Mouse (Mus musculus): Measurements from ENCODE around the gene Fam163a. TPM values are rescaled to one million over a fixed set of nuclear protein-coding genes. Genes with fewer than 3 reads are reported as not detected.
A peak's percentile ranks its signal among the peaks of the same experiment; 100 is the strongest.
"Not testable (repeated sequence)": the region's sequence is repeated elsewhere in the genome, so short reads cannot be mapped to it uniquely, and the experiment has no call there.

Gene Fam163a
- 0.33 and 0.34 TPM in 2 replicates for polyA plus RNA-seq (2016; fragmentation: Nextera tagmentation; extraction: Ambion mirVana)

DNA sequence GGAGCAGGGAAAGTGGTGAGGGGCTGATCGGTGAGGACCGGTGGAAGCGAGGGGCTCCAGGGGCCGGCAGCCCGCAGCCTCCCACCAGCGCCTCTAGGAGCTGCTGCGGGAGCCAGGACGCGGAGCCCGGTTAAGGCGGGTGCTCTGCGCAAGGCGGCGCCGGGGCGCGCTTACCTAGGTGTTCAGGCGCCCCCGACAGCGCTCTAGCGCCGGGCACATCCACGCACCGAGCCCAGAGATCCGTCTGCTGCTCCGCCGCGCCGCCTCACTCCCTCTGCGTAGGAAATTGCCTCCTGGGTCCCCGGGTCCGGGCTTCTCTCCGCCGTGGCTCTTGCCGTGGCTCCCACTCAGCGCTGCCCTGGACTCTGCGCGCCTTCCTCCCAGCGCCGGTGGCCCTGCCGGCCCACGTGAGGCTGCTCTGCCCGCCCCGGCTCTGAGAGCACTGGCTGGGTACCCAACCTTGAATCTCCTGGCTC, at the start of gene Fam163a:
TSS of gene Fam163a (minus strand) at position 371 of the 476 bp plus-strand sequence.
- Histone ChIP-seq H3K27ac (peak within 1 kb of the TSS; percentile 73), H3K9me3 (replicated peaks) (no peaks in the 10 kb centered on the region), H3K4me1 (peaks cover 16% of the 10 kb centered on the region), H3K36me3 (no peaks in the 10 kb centered on the region), H3K27me3 (ENCODE audit: low read depth, poor library complexity, severe bottlenecking) (peaks cover 74% of the 10 kb centered on the region), H3K4me3 (peak within 1 kb of the TSS; percentile 58)
- WGBS = under 1% methylated on average over 44 of the region's 44 CpGs
- peak; percentile 67 for DNase-seq (ENCODE audit: low spot score)

DNA sequence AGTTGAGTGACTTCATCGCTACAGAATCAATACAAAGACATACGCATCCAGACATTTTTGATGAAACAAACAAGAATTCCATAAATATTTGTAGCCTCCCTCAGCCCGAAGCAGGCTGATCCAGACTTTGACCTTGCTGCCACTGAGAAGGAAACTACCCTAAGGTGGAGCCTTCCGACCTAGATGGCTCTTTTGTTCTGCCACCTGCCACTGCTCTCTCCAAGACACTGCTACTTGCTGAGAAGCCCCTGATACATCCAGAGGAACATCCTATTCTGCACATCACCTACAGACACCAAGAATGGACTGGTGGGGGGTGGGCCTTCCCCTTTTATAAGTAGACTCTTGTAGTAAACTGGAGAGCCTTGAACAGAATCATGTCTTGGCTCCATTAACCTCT, 46.3 kb upstream of the Fam163a start:
- not testable (repeated sequence) for H3K27ac ChIP-seq; H3K4me1 ChIP-seq; H3K27me3 ChIP-seq (ENCODE audit: low read depth, poor library complexity, severe bottlenecking); H3K9me3 ChIP-seq (replicated peaks); H3K36me3 ChIP-seq; H3K4me3 ChIP-seq; DNase-seq (ENCODE audit: low spot score)
- 89% methylated on average over 4 of the region's 4 CpGs for WGBS

DNA sequence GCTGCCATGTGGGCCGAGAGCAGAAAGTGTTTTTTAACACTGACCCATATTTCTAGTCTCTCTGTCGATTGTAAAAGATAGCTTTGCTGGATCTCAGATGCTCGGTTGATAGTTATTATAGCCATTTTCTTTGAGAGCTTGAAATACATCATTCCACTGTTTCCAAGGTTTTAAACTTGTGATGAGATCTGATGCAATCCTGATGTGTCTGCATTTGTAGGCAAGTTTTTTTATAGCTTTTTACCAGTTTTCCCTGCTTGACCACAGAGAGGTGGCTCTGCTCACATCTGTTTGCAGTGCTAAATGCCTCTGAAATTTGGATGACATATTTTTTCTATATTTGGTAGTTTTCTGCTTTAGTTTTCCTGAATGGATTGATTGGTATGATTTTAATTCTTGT, 43.1 kb upstream of the Fam163a start:
- no peaks in the 10 kb centered on the region for H3K9me3 ChIP-seq (replicated peaks)
- no peaks in the 10 kb centered on the region for H3K27me3 ChIP-seq (ENCODE audit: low read depth, poor library complexity, severe bottlenecking)
- WGBS = 64% methylated on average over 3 of the region's 3 CpGs

DNA sequence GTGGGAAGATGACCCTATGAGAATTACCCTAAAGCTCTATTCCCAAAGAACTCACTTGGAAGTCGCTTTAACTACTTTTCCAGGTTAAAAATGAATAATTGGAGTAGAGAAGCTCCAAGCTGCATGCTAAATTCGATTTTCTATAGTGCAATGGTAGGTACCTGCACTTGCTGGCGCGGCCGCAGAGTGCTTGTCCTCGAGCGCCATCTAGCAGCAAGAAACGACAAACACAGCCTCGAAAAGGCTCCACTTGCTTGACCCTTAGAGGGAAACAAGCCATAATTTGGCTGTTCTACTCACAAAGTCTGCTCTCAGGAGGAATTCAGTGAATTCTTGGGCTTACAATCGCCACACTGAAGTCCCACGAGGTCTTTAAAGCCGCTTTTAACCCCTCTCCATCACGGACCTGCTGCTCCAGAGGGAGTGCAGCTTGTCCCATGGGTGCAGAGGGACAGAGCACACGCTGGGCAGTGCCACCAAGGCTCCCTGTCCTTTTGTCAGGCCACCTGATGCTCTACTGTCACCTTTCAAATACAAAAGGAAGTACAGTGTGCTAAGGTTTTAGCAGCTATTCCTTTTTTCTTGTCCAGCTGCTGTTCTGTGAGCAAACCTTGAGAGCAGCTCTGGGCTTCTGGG, 37.0 kb upstream of the Fam163a start:
- peak; percentile 75 for DNase-seq (ENCODE audit: low spot score)
- H3K4me3 ChIP-seq = no peak overlapping the region
- H3K27ac ChIP-seq = no peak overlapping the region
- H3K9me3 ChIP-seq (replicated peaks) = no peaks in the 10 kb centered on the region
- no peaks in the 10 kb centered on the region for H3K36me3 ChIP-seq
- 0 out of 2 replicates have a peak, but pooled peaks cover 4% of the 10 kb centered on the region for H3K27me3 ChIP-seq (ENCODE audit: low read depth, poor library complexity, severe bottlenecking)
- no peaks in the 10 kb centered on the region for H3K4me1 ChIP-seq
- WGBS = 8% methylated on average over 14 of the region's 14 CpGs

More for the DNA sequence above, 43.1 kb upstream of the Fam163a start:
- no peaks in the 10 kb centered on the region for H3K4me1 ChIP-seq
- no peak overlapping the region for H3K4me3 ChIP-seq
- no peak overlapping the region for H3K27ac ChIP-seq
- no peak for DNase-seq (ENCODE audit: low spot score)
- no peaks in the 10 kb centered on the region for H3K36me3 ChIP-seq

DNA sequence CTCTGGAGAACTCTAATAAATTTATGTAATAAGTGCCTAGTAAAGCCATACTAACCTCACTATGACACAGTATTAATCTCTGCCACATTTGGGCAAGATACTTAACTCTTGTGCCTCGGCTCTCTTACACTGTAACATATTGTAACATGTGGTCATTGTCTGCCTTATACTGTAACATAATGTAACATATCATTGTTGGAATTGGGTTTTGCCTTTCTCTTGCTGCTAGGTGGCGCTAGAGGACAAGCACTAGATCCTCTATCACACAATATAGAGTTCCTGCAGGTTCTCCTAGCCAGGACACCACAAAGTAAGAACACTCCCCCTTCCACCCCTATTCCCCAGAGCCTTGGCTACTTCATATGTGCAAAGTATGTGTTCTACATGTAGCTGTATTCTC, 36.2 kb upstream of the Fam163a start:
- Histone ChIP-seq H3K9me3 (replicated peaks) (no peaks in the 10 kb centered on the region), H3K27ac (no peak overlapping the region), H3K4me1 (no peaks in the 10 kb centered on the region), H3K36me3 (no peaks in the 10 kb centered on the region), H3K4me3 (no peak overlapping the region), H3K27me3 (ENCODE audit: low read depth, poor library complexity, severe bottlenecking) (0 out of 2 replicates have a peak, but pooled peaks cover 4% of the 10 kb centered on the region)
- WGBS = 39% methylated on average over 2 of the region's 2 CpGs
- DNase-seq (ENCODE audit: low spot score) = no peak

DNA sequence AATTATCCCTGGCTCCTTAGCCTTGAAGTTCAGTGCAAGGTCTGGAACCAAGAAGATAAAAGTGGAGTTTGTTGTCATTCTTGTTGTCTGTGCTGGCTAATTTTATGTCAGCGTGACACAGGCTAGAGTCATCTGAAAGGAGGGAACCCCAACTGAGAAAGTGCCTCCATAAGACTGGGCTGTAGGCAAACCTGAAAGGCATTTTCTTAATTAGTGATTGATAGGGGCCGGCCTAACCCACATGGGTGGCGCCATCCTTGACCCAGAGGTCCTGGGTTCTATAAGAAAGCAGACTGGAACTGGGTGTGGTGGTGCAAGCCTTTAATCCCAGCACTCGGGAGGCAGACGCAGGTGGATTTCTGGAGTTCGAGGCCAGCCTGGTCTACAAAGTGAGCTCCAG, 26.3 kb upstream of the Fam163a start:
- no peak overlapping the region for H3K27ac ChIP-seq

DNA sequence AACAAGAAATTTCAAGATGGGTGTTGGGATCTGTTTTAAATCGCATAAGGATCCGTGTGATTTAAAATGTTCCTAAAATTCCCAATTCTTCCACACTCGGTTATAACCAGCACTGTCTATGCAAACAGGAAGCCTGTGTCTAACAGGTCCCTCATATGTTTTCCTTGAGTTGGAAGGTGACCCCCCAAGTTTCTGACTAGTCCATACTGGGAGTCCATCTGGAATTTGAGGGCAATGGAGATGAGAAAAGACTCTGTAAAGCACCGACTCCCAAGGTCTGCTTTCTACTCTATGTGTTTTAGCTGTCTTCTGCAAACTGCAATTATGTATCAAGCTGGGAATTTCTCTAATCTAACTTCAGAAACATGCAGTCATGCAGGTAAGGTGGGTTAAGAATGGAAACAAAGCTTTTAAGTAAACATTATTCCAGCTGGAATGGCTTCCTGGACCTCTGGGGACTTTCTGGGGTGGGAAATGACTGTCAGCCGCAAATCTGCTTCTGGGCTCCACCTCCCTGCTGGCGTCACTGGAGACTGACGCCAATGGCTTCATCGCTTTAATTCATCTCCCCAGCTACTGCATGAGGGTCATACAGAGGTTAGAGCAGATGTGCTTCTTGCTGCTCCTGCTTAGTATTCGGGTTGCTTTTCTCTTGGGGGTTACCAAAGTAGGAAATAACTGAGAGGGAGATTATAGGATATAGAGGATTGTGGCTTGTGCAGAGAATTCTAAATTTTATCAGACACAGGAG, 25.7 kb upstream of the Fam163a start:
- no peak overlapping the region for H3K4me3 ChIP-seq
- DNase-seq (ENCODE audit: low spot score) = no peak

More for the DNA sequence above, 26.3 kb upstream of the Fam163a start:
- no peak for DNase-seq (ENCODE audit: low spot score)
- WGBS = 78% methylated on average over 6 of the region's 6 CpGs
- H3K27me3 ChIP-seq (ENCODE audit: low read depth, poor library complexity, severe bottlenecking) = no peaks in the 10 kb centered on the region
- H3K4me3 ChIP-seq = no peak overlapping the region
- no peaks in the 10 kb centered on the region for H3K36me3 ChIP-seq
- H3K9me3 ChIP-seq (replicated peaks) = no peaks in the 10 kb centered on the region
- peaks cover 21% of the 10 kb centered on the region for H3K4me1 ChIP-seq

DNA sequence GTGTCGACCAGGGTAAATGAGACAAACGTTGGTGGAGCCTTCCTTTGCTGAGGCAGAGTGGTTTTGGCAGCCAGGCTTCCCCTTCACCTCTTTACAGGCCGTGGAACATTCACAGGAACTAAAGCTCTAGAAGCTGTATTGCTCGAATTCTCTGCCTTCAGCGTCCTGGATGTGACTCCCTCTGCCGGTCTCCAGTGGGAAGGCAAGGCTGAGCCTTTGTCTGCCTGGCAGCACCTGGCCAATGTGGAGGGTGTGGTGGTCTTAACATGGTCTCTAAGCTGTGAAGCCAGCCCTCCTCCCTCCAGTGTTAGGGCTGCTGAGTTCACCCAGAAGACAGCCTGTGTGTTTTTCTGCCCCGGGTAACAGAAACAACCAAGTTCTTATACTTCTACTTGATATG, 24.6 kb upstream of the Fam163a start:
- Histone ChIP-seq H3K27ac (peak overlapping the region; percentile 53; the same call in 1 of the 2 replicates), H3K27me3 (ENCODE audit: low read depth, poor library complexity, severe bottlenecking) (no peaks in the 10 kb centered on the region), H3K4me3 (no peak overlapping the region), H3K36me3 (no peaks in the 10 kb centered on the region), H3K9me3 (replicated peaks) (no peaks in the 10 kb centered on the region), H3K4me1 (peaks cover 21% of the 10 kb centered on the region)
- WGBS = 39% methylated on average over 7 of the region's 7 CpGs
- DNase-seq (ENCODE audit: low spot score) = peak; percentile 73

More for the DNA sequence above, 25.7 kb upstream of the Fam163a start:
- Histone ChIP-seq H3K36me3 (no peaks in the 10 kb centered on the region), H3K9me3 (replicated peaks) (no peaks in the 10 kb centered on the region), H3K27me3 (ENCODE audit: low read depth, poor library complexity, severe bottlenecking) (no peaks in the 10 kb centered on the region), H3K4me1 (peaks cover 21% of the 10 kb centered on the region), H3K27ac (no peak overlapping the region; the same call in 1 of the 2 replicates)
- WGBS = 40% methylated on average over 9 of the region's 9 CpGs

DNA sequence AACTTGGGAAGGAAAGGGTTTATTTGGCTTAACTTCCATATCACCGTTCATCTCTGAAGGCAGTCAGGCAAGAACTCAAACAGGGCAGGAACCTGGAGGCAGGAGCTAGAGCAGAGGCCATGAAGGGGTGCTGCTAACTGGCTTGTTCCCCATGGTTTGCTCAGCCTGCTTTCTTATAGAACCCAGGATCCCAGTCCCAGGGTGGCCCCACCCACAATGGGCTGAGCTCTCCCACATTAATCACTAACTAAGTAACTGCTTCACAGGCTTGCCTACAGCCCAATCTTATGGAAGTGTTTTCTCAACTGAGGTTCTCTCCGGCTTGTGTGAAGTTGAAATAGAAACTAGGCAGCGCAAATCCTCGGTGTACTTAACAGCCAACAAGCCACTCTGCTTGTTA, 23.9 kb upstream of the Fam163a start:
- Histone ChIP-seq H3K36me3 (no peaks in the 10 kb centered on the region), H3K9me3 (replicated peaks) (no peaks in the 10 kb centered on the region), H3K4me1 (peaks cover 21% of the 10 kb centered on the region), H3K27me3 (ENCODE audit: low read depth, poor library complexity, severe bottlenecking) (no peaks in the 10 kb centered on the region), H3K27ac (no peak overlapping the region), H3K4me3 (no peak overlapping the region)
- no peak for DNase-seq (ENCODE audit: low spot score)
- WGBS = 89% methylated on average over 4 of the region's 4 CpGs

DNA sequence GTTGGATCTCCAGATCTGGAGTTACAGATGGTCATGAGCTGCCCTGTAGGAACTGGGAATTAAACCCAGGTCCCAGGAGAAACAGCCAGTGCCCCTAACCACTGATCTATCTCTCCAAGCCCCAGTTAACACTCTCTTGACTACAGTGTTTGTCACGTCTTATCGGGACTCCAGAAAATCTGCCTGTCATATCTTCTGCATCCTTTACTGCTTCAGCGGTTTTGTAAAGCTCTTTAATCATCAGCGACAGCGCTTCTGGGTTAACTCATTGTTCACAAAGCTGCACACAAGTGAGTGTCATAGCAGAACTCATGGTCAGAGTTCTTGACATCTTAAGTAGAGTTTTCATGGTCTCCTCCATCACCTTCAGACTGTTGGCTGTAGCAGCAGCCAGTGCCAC, 22.1 kb upstream of the Fam163a start:
- Histone ChIP-seq H3K27ac (no peak overlapping the region), H3K27me3 (ENCODE audit: low read depth, poor library complexity, severe bottlenecking) (no peaks in the 10 kb centered on the region), H3K36me3 (no peaks in the 10 kb centered on the region), H3K4me3 (no peak overlapping the region), H3K4me1 (peaks cover 31% of the 10 kb centered on the region), H3K9me3 (replicated peaks) (no peaks in the 10 kb centered on the region)
- 83% methylated on average over 5 of the region's 5 CpGs for WGBS
- DNase-seq (ENCODE audit: low spot score) = no peak

DNA sequence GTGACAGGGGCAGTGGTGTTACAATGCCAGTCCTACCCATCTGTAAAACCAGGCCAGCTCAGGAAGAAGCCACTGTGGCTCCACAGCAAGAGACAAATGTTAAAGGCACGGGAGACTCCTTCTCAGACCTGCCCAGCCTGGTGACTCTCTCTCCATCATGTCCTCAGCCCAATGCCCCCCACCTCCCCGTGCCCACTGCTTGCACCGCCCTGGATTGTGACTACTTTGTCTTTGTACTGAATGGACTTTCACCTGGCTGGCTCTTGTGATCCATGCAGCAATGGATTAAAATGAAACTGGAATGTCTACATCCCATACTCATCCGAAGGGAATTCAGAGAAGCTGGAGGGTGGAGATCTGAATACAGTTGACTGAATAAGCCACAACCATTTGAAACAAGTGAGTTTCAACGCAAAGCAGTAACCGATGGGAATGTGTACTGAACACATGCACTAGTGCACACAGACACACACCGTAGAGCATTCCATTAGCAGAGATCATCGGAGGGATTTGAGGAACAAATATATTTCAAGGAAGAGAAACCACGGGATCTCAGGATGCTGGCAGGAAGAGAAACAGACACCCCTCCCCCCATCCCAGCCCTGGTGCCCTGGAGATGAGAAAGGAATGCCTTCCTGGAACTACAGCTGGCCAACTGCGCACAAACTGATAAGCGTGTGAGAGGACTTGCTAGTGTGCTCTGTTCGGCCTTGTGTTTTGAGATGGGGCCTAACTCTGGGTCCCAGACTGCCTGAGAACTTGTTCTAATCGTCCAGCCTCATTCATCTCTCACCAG, 17.6 kb upstream of the Fam163a start:
- Histone ChIP-seq H3K9me3 (replicated peaks) (no peaks in the 10 kb centered on the region), H3K4me3 (no peak overlapping the region), H3K4me1 (peaks cover 23% of the 10 kb centered on the region; the same call in 1 of the 2 replicates), H3K27me3 (ENCODE audit: low read depth, poor library complexity, severe bottlenecking) (no peaks in the 10 kb centered on the region), H3K27ac (peak overlapping the region; percentile 46; the same call in 1 of the 2 replicates), H3K36me3 (no peaks in the 10 kb centered on the region)
- DNase-seq (ENCODE audit: low spot score) = no peak
- WGBS = 76% methylated on average over 13 of the region's 13 CpGs

DNA sequence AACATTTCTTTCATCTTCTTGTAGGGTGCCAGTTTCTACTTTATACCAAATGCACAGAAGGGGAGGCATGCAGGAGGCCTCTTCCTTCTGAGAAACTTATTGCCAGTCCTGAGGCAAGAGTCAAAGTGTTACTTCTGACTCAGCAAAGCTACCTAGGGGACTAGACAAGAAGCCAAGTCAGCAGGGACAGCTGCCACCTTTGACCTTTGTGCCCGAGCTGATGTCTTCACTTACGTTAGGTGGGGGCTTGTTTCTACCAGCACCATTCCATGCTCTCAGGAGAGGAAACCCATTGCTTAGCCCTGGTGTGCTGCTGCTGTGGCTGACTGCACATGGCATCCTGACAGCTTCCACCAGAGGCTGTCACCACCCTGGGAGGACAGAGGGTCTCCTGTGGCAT, 16.5 kb upstream of the Fam163a start:
- Histone ChIP-seq H3K27me3 (ENCODE audit: low read depth, poor library complexity, severe bottlenecking) (no peaks in the 10 kb centered on the region), H3K9me3 (replicated peaks) (no peaks in the 10 kb centered on the region), H3K4me3 (no peak overlapping the region), H3K27ac (0 out of 2 replicates have a peak overlapping the region, but pooled peaks have one; percentile 46), H3K36me3 (no peaks in the 10 kb centered on the region), H3K4me1 (peaks cover 25% of the 10 kb centered on the region; the same call in 1 of the 2 replicates)
- 30% methylated on average over 2 of the region's 2 CpGs for WGBS
- no peak for DNase-seq (ENCODE audit: low spot score)

Data from limb, embryonic 10.5 days (tissue).